Mouse (Mus musculus) MEL (cell line): ENCODE results near the gene 4930524J08Rik. TPM values are rescaled to one million over a fixed set of nuclear protein-coding genes. Genes with fewer than 3 reads are reported as not detected.
A peak's percentile ranks its signal among the peaks of the same experiment; 100 is the strongest.

Experiments
- DNase-seq: peaks from one replicate; pipeline ENCODE4 v3.0.0; 2011; ENCODE audit warnings: low read depth, low spot score
- H3K27ac ChIP-seq: 2 replicates; pipeline ENCODE4 v1.5.1; 2012; ENCODE audit warnings: low read depth, mild to moderate bottlenecking, control low read depth, low read length, moderate library complexity; ENCODE audit not compliant: control insufficient read depth
- H3K27me3 ChIP-seq, 2 experiments: fragments of 150-350 bp in 1 of 2; sonication (generic) in 1 of 2; 2 replicates each; pipeline ENCODE4 v1.6.1; 2012; ENCODE audit warnings: low read length in 2 of 2, mild to moderate bottlenecking in 2 of 2, improper control_type of control experiment in 1 of 2, moderate library complexity in 1 of 2; ENCODE audit not compliant: insufficient read depth in 2 of 2, control insufficient read depth in 1 of 2
- H3K36me3 ChIP-seq, 2 experiments: 2 replicates each; pipeline ENCODE4 v1.6.1; 2012 to 2014; ENCODE audit warnings: low read length in 2 of 2, improper control_type of control experiment in 1 of 2, inconsistent platforms in 1 of 2, mild to moderate bottlenecking in 1 of 2; ENCODE audit not compliant: insufficient read depth in 2 of 2, control insufficient read depth in 1 of 2
- H3K4me1 ChIP-seq, 2 experiments: fragments of 150-350 bp in 1 of 2; sonication (generic) in 1 of 2; 2 replicates each; pipeline ENCODE4 v1.6.1; 2012; ENCODE audit warnings: low read length in 2 of 2, improper control_type of control experiment in 1 of 2, mild to moderate bottlenecking in 1 of 2; ENCODE audit not compliant: insufficient read depth in 2 of 2, control insufficient read depth in 1 of 2
- H3K4me3 ChIP-seq, 2 experiments: fragments of 150-350 bp in 1 of 2; sonication (generic) in 1 of 2; 2 replicates each; pipeline ENCODE4 v1.5.1; 2012; ENCODE audit warnings: low read depth in 2 of 2, low read length in 2 of 2, mild to moderate bottlenecking in 2 of 2, moderate library complexity in 2 of 2, control low read depth in 1 of 2, improper control_type of control experiment in 1 of 2; ENCODE audit not compliant: control insufficient read depth in 1 of 2, insufficient read depth in 1 of 2
- H3K79me2 ChIP-seq: 2 replicates; pipeline ENCODE4 v1.6.1; 2012; ENCODE audit warnings: mild to moderate bottlenecking, low read length, moderate library complexity; ENCODE audit not compliant: control insufficient read depth, poor library complexity, insufficient read depth
- H3K9ac ChIP-seq: 2 replicates; pipeline ENCODE4 v1.6.1; 2012; ENCODE audit warnings: low read depth, mild to moderate bottlenecking, control low read depth, low read length, moderate library complexity; ENCODE audit not compliant: control insufficient read depth, poor library complexity, severe bottlenecking
- H3K9me3 ChIP-seq: fragments of 150-350 bp; sonication (generic); replicated peaks from 2 replicates; pipeline ENCODE4 v1.6.1; 2012; ENCODE audit warnings: mild to moderate bottlenecking, low read length, improper control_type of control experiment, moderate library complexity; ENCODE audit not compliant: insufficient read depth
- BHLHE40 ChIP-seq: IDR thresholded peaks from 2 replicates; pipeline ENCODE4 v1.6.1; 2012; ENCODE audit warnings: low read depth, mild to moderate bottlenecking, inconsistent platforms, low read length, improper control_type of control experiment, borderline replicate concordance
- CHD1 ChIP-seq: IDR thresholded peaks from 2 replicates; pipeline ENCODE4 v1.6.1; 2012; ENCODE audit warnings: low read depth, mild to moderate bottlenecking, inconsistent platforms, low read length, improper control_type of control experiment
- CHD2 ChIP-seq: IDR thresholded peaks from 2 replicates; pipeline ENCODE4 v1.6.1; 2011; ENCODE audit warnings: low read length, improper control_type of control experiment
- E2F4 ChIP-seq: IDR thresholded peaks from 2 replicates; pipeline ENCODE4 v1.6.1; 2011; ENCODE audit warnings: low read depth, low read length, improper control_type of control experiment, borderline replicate concordance
- ELF1 ChIP-seq: IDR thresholded peaks from 2 replicates; pipeline ENCODE4 v1.6.1; 2014; ENCODE audit warnings: low read depth, mild to moderate bottlenecking, inconsistent platforms, low read length, improper control_type of control experiment, moderate library complexity
- EP300 ChIP-seq, 2 experiments: IDR thresholded peaks; 2 replicates each; pipeline ENCODE4 v1.6.1; 2011; ENCODE audit warnings: improper control_type of control experiment in 2 of 2, low read length in 2 of 2, low read depth in 1 of 2, mild to moderate bottlenecking in 1 of 2
- ETS1 ChIP-seq: IDR thresholded peaks from 2 replicates; pipeline ENCODE4 v1.6.1; 2012; ENCODE audit warnings: low read depth, mild to moderate bottlenecking, inconsistent platforms, low read length, improper control_type of control experiment, moderate library complexity
- GABPA ChIP-seq: IDR thresholded peaks from 2 replicates; pipeline ENCODE4 v1.6.1; 2012; ENCODE audit warnings: low read depth, mild to moderate bottlenecking, inconsistent platforms, low read length, improper control_type of control experiment, moderate library complexity
- GATA1 ChIP-seq: IDR thresholded peaks from 2 replicates; pipeline ENCODE4 v1.6.1; 2011; ENCODE audit warnings: low read depth, low read length, improper control_type of control experiment
- HCFC1 ChIP-seq: IDR thresholded peaks from 2 replicates; pipeline ENCODE4 v1.6.1; 2012; ENCODE audit warnings: low read depth, mild to moderate bottlenecking, inconsistent platforms, low read length, improper control_type of control experiment, moderate library complexity
- KAT2A ChIP-seq: conservative IDR thresholded peaks from 2 replicates; pipeline ENCODE4 v1.6.1; 2012; ENCODE audit warnings: low read depth, low read length, improper control_type of control experiment, inconsistent platforms
- MAFK ChIP-seq: IDR thresholded peaks from 2 replicates; pipeline ENCODE4 v1.6.1; 2011; ENCODE audit warnings: low read depth, mild to moderate bottlenecking, low read length, improper control_type of control experiment, borderline replicate concordance
- MAX ChIP-seq: IDR thresholded peaks from 2 replicates; pipeline ENCODE4 v1.6.1; 2011; ENCODE audit warnings: low read length, improper control_type of control experiment
- MEF2A ChIP-seq: IDR thresholded peaks from 2 replicates; pipeline ENCODE4 v1.6.1; 2014; ENCODE audit warnings: low read depth, mild to moderate bottlenecking, inconsistent platforms, low read length, improper control_type of control experiment; ENCODE audit not compliant: poor library complexity, insufficient replicate concordance, severe bottlenecking; ENCODE audit errors: extremely low read depth
- MXI1 ChIP-seq: IDR thresholded peaks from 2 replicates; pipeline ENCODE4 v1.6.1; 2011; ENCODE audit warnings: mild to moderate bottlenecking, low read depth, low read length, improper control_type of control experiment
- NELFE ChIP-seq: IDR thresholded peaks from 2 replicates; pipeline ENCODE4 v1.6.1; 2011; ENCODE audit warnings: low read depth, low read length, improper control_type of control experiment
- NRF1 ChIP-seq: IDR thresholded peaks from 2 replicates; pipeline ENCODE4 v1.6.1; 2014; ENCODE audit warnings: low read depth, mild to moderate bottlenecking, inconsistent platforms, low read length, improper control_type of control experiment, moderate library complexity; ENCODE audit not compliant: poor library complexity, insufficient read depth, severe bottlenecking
- POLR2AphosphoS2 ChIP-seq: IDR thresholded peaks from 2 replicates; pipeline ENCODE4 v1.6.1; 2011; ENCODE audit warnings: low read length, improper control_type of control experiment
- POLR2AphosphoS5 ChIP-seq: IDR thresholded peaks from 2 replicates; pipeline ENCODE4 v1.6.1; 2012; ENCODE audit warnings: low read depth, borderline replicate concordance, mild to moderate bottlenecking, inconsistent platforms, low read length, moderate library complexity, mixed read lengths
- RAD21 ChIP-seq: IDR thresholded peaks from 2 replicates; pipeline ENCODE4 v1.6.1; 2011; ENCODE audit warnings: mild to moderate bottlenecking, low read depth, low read length, improper control_type of control experiment
- RCOR1 ChIP-seq: IDR thresholded peaks from 2 replicates; pipeline ENCODE4 v1.6.1; 2012; ENCODE audit warnings: low read depth, mild to moderate bottlenecking, inconsistent platforms, low read length, improper control_type of control experiment
- SMC3 ChIP-seq: IDR thresholded peaks from 2 replicates; pipeline ENCODE4 v1.6.1; 2011; ENCODE audit warnings: low read depth, low read length, improper control_type of control experiment
- TAL1 ChIP-seq: IDR thresholded peaks from 2 replicates; pipeline ENCODE4 v1.6.1; 2012; ENCODE audit warnings: mild to moderate bottlenecking, inconsistent platforms, low read length, moderate library complexity, mixed read lengths
- TBP ChIP-seq: IDR thresholded peaks from 2 replicates; pipeline ENCODE4 v1.8.0; 2011; ENCODE audit warnings: low read depth, low read length, improper control_type of control experiment
- ZC3H11A ChIP-seq: IDR thresholded peaks from 2 replicates; pipeline ENCODE4 v1.6.1; 2012; ENCODE audit warnings: low read depth, mild to moderate bottlenecking, inconsistent platforms, low read length, improper control_type of control experiment
- ZKSCAN1 ChIP-seq: IDR thresholded peaks from 2 replicates; pipeline ENCODE4 v1.6.1; 2012; ENCODE audit warnings: low read depth, mild to moderate bottlenecking, inconsistent platforms, low read length, improper control_type of control experiment, moderate library complexity
- ZNF384 ChIP-seq: IDR thresholded peaks from 2 replicates; pipeline ENCODE4 v1.6.1; 2012; ENCODE audit warnings: low read depth, mild to moderate bottlenecking, inconsistent platforms, low read length, improper control_type of control experiment
- polyA plus RNA-seq, 2 experiments: library from polyadenylated mRNA; stranded (reverse) in 1 of 2; unstranded in 1 of 2; fragments of >175 nt in 1 of 2; fragments of >200 nt in 1 of 2; gene quantifications; 2 replicates each; pipeline versions ENCODE4 v1.2.1 to v1.2.4; 2012; ENCODE audit warnings: low replicate concordance in 2 of 2, low read depth in 1 of 2; ENCODE audit not compliant: insufficient read length in 2 of 2, insufficient read depth in 1 of 2, missing spikeins in 1 of 2
- total RNA-seq: library from RNA; depleted of rRNA; stranded (reverse); fragments of 300-350 nt; gene quantifications from 2 replicates; pipeline ENCODE4 v1.2.3, GENCODE M21; 2012

4930524J08Rik gene
- total and polyA plus RNA-seq, 3 experiments, result 1.0 to 6.7 TPM; not detected in 1

- TF ChIP-seq MAX (peak; percentile 85), CHD2 (no peak), MAFK (no peak; the same call in 1 of the 2 replicates), EP300 (IDR thresholded peaks at IDR 0.05; ENCODE audit: low read depth in 1 of 2, low read length in 2 of 2) (peak; percentile 81 to 86), ZC3H11A (no peak), GABPA (no peak), POLR2AphosphoS5 (no peak), KAT2A (no peak), ZKSCAN1 (no peak), HCFC1 (peak; percentile 65), NELFE (no peak), RAD21 (no peak)
- TF ChIP-seq, all 39 proteins: peak for 16
These were observed 26.6 kb downstream of the 4930524J08Rik start (continued) for GRCm38 (mm10) chr5:100005431-100005830.

GRCm38 (mm10) chr5:100005896-100006295, 27.0 kb downstream of the 4930524J08Rik start:
- H3K36me3 ChIP-seq, result peaks cover 0 to 24% of the 10 kb centered on the region in 2 experiments; a peak in 2 of 4 replicates
- peaks cover 14 to 37% of the 10 kb centered on the region in 2 experiments for H3K4me1 ChIP-seq
- no peaks in the 10 kb centered on the region for H3K27me3 ChIP-seq
- H3K4me3 ChIP-seq, result peak overlapping the region; percentile 25 to 47
- no peaks in the 10 kb centered on the region for H3K79me2 ChIP-seq
- TF ChIP-seq MEF2A, result no peak
- TF ChIP-seq CHD1, result 0 out of 2 replicates have a peak, but pooled peaks have one; percentile 19
- peak overlapping the region; percentile 2 for H3K9ac ChIP-seq
- H3K9me3 ChIP-seq, result no peaks in the 10 kb centered on the region
- peak; percentile 28 for DNase-seq
- H3K27ac ChIP-seq, result peak overlapping the region; percentile 76

GRCm38 (mm10) chr5:100006324-100007039, 27.6 kb downstream of the 4930524J08Rik start:
- Histone ChIP-seq H3K9me3 (no peaks in the 10 kb centered on the region), H3K9ac (peak overlapping the region; percentile 2), H3K27me3 (no peaks in the 10 kb centered on the region), H3K4me3 (peak overlapping the region in 1 of 2 experiments; percentile 21; a peak in 1 of 4 replicates), H3K27ac (peak overlapping the region; percentile 76), H3K4me1 (peaks cover 14 to 37% of the 10 kb centered on the region in 2 experiments), H3K36me3 (peaks cover 0 to 24% of the 10 kb centered on the region in 2 experiments; a peak in 2 of 4 replicates), H3K79me2 (no peaks in the 10 kb centered on the region)
- peak; percentile 80 for DNase-seq
- TF ChIP-seq TAL1 (peak; percentile 80), ZNF384 (no peak), MEF2A (no peak), CHD1 (no peak), NRF1 (no peak), CHD2 (no peak), KAT2A (no peak), MAX (no peak), BHLHE40 (0 out of 2 replicates have a peak, but pooled peaks have one; percentile 32), RCOR1 (peak; percentile 87), E2F4 (no peak), MXI1 (peak; percentile 18; the same call in 1 of the 2 replicates), GABPA (no peak), POLR2AphosphoS5 (no peak), ZC3H11A (no peak), GATA1 (peak; percentile 97), POLR2AphosphoS2 (no peak), ETS1 (peak; percentile 91), ELF1 (0 out of 2 replicates have a peak, but pooled peaks have one; percentile 6), SMC3 (no peak), TBP (no peak)
